Mouse (Mus musculus): ENCODE measurements around the gene Erp27.
"Not testable (repeated sequence)": the region's sequence is repeated elsewhere in the genome, so short reads cannot be mapped to it uniquely, and the experiment has no call there.

The Erp27 gene

DNA sequence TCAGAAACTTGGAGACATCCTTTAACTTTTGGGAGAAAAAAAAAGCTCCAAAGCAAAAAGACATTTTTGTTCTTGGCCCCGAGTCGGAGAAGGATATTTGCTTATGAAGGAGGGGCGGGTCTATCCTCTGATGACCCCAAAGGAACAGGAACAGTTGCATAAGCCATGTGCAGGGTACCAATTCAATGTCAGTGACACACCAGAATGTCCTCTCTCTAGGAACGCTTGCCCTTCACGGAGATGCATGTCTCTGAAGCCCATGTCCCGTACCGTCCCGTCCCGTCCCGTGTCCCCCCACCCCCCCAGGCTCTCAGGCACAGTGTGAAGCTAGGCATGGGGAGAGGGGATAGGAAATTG, 15.1 kb downstream of the Erp27 start:
- no peak for DNase-seq (ENCODE audit: low spot score in 2 of 2)

DNA sequence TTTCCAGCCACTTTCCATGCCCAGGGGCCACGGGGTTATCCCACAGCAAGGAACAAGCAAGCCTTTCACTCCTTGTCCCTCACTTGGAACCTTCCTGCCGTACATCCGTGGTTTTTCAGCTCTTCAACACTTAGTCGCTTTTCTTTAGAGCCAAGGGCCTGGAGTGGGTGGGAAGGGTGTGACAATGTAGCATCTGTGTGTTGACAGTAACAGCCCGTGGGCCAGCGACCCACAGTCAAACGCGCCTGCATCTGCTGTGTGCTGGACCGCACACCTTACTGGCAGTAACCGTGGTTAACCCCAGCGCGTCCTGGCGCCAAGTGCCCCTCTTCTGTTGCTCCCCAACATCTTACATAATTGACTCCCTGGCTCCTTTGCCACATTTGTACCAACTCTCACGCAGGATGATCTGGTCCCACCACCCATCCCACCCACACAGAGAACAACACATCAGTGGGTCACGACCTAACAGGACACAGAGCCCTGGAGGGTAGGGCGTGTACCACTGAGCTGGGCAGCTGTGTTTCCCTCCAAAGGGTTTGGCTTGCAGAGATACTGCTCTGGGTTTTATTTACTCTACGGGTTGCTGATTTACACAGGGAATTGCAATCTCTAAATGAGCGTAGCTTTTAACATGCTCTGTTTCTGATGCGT, 15.6 kb downstream of the Erp27 start:
- DNase-seq (ENCODE audit: low spot score in 2 of 2): no peak

DNA sequence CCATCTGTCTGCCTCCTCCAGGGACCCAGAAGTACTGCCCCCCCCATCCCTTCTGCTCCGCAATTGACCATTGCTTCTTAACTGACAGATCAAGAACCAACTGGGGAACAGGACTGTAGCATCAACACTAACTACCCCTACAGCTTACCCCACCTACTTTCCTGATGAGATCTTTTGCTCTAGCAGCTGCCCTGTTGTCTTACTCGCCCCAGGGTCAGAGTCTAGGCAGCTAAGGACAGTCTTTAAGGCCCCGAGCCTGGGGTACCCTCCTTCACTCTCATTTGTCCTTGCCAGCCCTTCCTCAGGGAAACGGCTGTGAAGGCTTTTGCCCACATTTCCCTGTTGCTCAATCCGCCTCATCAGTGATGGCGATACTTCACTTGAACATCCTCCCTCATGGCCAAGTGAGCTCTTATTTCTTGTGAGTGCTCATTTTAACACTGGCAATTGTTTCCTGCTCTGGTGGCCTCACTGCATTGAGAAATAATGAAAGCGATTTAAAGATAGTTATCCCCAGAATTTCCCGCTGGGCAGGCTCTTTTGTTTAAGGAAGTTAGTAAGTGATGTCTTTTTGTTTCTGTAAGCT, 18.0 kb downstream of the Erp27 start:
- DNase-seq (ENCODE audit: low spot score in 2 of 2): no peak

DNA sequence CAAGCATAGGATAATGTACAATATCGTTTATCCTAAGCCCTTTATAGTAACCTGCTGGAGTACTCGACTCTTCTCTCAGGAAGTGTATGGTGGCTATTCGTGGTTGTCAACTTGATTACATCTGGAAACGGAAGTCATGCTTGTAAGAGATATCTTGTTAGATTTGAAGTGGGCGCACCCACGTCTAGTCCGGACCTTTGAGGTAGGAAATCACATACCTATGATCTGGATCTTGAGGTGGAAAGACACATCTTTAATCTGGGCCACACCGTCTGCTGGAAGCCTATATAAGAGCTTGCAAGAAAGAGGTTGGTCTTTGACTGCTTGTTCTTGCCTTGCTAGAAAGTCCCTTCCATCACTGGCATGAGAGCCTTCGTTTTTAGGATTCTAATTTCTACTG, 19.5 kb downstream of the Erp27 start:
- DNase-seq (ENCODE audit: low spot score in 2 of 2): no peak

DNA sequence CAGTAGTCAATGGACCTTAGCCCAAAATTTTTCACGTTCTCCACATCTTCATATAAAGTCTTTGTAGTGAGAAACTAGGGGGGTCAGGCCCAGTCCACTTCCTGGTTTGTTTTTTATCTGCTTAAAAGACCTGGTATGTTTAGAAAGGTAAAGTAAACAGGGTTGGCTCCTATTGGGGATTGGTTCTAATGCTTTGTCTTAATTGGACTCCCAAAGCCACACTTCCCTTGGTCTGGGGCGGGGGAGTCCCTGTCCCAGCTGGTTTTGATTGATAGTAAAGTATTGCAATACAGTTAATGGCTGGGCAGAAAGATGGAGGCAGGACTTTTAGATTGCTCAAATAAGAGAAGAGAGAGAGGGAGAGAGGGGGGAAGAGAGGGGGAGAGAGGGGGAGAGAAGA, 21.0 kb downstream of the Erp27 start:
- no peak for DNase-seq (ENCODE audit: low spot score in 2 of 2)

DNA sequence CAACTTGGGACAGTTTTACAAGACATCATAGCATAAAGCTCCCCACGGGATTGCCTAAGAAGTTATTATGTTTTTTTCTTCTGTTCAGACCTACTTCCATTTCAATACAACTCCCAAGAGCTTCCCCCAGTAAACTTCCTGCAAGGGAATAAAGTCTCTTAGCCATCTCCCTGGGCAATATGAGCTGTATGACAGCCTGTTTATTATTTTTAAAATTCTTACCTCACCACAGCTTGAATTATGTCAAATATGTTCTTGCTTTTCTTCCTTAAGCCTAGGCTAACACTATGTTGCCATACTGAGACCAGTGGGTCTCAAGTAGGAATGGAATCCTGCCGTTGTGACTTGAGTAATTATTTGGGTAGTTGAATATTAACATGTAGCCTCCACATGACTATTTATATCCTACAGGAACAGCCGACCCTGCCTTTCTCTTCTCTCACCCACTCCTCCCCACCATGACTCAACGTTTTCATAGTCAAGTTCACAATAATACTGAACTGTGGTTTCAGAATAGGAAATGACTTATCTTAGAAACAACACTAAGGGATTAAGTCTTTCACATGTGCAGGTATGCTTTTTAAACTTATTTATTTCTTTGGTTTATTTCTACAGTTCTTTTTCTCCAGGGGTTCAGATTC, 21.5 kb downstream of the Erp27 start:
- DNase-seq (ENCODE audit: low spot score in 2 of 2): no peak

DNA sequence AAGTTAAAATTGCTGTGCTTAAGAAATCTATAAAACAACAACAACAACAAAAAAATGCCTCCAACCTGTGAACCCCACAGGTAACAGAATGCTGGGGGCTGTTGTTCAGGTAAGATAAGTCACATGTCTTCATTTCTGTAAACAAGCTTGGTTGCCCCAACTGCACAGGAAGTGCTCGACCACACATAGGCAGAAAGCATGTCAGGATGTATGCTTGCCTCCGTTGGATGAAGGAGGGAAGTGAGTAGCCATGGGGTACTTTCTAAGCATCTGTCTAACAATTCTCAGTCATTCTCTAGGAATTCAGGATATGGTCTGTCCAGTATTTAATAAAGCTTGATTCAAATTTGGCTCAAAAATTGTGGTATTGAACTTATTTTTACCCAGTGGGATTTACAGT, 23.0 kb downstream of the Erp27 start:
- DNase-seq (ENCODE audit: low spot score in 2 of 2): no peak

DNA sequence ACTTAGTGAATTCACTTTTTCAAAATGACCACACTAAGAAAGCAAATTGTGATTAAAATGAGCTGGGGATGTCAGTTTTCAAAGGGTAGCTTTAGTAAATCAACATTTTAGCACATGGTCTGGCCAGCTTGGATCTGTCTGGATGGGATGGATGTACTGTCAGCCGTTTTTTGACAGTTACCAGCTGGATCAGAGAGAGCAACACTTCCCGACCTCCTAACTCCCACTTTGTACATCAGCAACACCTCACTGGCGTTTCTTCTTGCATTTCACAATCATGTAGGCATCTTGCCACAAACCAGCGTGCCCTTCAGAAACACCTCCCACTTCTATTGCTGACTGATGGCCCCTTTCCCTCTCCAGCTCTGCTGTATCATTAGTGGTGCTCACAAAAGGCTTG, 23.8 kb downstream of the Erp27 start:
- DNase-seq (ENCODE audit: low spot score in 2 of 2): no peak

DNA sequence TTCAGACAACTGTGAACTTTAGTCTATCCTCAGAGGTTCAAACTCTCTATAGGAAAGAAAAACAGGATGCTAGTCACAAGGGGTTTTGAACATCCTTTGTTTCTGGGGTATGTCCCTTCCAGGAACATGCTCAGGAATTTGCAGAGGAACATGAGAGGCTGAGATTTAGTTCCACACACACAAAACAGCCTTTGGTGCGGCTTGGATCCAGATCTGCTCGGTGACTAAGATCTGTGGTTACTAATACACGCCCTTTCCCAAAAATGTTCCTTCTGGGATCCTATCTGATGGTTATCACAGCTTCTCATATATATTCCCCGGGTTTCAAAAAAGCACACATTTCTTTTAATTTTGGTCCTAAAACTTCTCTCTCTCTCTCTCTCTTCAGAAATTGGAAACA, 24.2 kb downstream of the Erp27 start:
- DNase-seq (ENCODE audit: low spot score in 2 of 2): no peak

DNA sequence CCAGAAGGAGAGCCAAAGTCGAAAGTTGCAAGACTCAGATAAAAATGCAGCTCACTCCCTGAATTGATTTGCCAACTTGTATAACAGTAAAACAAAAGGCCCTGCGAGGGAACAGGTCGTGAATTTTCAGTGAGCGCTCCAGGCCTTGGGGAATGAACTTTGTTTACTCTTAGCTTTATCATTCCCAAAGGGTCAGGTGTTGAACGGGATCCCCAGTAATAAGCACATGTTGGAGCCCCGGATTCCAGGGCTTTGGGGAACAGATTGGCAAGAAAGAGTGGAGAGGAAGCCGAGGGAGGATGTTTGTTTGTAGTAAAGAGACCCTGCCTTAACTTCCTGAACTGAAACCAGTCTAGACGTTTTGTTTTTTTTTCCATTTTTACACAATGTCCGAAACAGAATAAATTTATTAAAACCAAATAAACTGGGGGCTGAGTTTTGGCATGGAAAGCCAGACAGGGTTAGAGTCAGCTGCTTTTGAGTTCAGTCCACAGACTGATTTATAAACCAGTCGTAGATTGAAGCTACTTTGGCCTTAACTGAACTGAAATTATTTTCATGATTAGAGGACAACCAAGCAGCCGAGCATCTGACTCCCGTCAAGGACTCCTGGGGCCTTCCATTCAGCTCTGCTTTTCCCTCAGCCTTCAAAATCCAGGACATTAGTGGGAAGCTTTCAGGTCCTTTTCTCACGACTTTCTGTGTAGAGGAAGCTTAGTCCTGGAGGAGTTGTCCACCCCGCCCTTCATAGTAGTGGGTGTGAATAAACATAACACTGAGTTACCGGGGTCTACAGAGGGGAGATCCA, 27.2 kb downstream of the Erp27 start:
- DNase-seq (ENCODE audit: low spot score in 2 of 2): no peak

DNA sequence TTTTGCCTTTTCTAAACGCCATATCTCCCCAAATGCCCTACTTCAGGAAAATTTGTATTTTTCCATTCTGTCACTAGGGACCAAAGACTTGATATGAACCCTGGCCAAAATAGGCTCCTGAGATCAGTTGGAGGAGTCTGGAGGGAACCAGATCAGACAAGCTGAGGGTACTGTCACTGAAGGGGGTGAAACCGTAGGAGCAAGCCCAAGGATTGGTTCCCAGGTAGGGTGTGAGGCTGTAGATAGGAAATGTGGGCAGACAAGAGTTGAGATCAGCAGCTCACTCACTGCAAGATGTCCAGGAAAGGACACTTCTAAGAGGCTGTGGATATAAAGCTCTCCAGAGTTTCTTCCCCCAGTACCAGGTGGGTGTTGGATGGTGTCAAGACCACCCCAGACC, 30.0 kb downstream of the Erp27 start:
- no peak for DNase-seq (ENCODE audit: low spot score in 2 of 2)

DNA sequence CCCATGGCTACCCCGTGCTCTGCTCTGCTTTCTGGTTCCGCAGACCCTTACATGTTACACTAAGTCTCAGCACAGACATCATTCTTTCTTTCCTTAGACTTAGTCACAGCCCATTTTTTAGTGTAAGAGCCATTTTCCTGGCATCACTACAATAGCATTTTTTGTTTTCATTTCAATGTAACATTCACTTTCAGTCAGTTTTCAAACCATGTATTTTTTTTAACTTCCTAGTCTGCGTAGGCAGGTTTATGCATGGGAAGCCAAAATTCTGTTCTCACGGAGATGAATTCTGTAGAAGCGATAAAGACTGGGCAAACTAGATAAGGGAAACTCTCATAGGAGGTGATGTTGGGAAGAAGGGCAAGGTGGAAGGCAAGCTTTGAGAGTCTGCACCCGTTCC, 32.4 kb downstream of the Erp27 start:
- DNase-seq (ENCODE audit: low spot score in 2 of 2): no peak

DNA sequence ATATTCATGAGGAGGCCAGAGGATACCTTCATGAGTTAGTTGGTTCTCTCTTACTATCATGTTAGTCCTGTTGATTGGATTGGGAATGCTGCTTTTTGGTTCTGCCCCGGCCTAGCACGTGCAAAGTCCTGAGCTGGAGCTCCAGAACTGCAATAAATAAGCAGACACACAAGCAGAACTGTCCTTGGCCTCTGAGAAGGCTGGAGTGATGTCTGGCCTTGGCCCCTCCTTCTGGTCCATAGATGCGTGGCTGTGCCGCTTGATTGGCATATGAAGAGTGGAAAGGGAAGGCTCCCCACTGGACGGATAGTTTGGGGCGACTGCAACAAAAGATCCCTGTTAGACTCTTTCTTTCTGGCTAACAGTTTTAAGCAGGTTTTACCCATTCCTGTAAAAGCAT, 32.9 kb downstream of the Erp27 start:
- no peak for DNase-seq (ENCODE audit: low spot score in 2 of 2)

DNA sequence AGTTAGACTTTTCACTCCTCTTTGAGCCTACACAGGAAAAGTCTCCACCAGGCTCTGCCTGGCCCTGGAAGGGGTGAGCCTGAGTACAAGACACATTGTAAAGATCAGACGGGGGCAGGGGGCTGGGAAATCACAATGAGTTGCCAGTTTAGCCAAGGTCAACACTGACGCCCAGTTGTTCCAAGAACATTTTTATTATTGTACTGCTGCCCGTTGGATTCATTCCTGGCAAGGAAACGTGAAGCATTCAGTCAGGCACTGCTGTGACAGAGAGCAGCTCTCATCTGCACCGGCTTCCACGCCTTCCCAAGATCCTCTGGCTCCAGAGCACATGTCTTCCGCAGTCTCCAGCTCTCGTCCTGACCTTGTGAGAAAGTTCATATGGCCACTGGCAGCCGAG, 34.1 kb downstream of the Erp27 start:
- DNase-seq (ENCODE audit: low spot score in 2 of 2): no peak

DNA sequence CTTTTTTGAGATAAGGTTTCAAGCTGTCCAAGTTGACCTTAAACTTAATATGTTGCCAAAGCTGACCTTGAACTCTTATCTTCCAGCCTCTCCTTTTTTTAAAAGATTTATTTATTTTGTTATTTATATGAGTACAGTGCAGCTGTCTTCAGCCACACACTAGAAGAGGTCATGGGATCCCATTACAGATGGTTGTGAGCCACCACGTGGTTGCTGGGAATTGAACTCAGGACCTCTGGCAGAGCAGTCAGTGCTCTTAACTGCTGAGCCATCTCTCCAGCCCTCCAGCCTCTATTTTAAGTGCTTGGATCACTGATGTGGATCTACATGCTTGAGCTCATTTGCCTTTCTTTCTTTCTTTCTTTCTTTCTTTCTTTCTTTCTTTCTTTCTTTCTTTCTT, 37.2 kb downstream of the Erp27 start:
- DNase-seq (ENCODE audit: low spot score in 2 of 2): not testable (repeated sequence)

DNA sequence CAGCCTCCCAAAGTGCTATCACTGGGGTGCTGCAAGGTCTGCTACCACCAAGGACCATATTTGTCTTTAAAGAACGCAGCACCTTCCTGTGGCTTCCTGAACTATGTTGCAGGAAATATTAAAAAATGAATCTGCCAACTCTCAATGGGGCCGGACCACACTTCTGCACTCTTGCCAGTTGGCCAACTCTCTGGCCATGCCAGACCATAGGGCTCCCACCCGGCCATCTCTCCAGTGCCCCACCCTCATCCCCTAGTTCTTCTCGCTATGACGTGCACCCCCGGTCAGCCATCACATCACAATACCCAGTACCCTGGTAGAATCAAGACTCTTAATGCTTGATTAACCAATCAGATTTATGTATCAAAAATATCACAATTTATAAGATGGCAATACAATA, 38.0 kb downstream of the Erp27 start:
- no peak for DNase-seq (ENCODE audit: low spot score in 2 of 2)

DNA sequence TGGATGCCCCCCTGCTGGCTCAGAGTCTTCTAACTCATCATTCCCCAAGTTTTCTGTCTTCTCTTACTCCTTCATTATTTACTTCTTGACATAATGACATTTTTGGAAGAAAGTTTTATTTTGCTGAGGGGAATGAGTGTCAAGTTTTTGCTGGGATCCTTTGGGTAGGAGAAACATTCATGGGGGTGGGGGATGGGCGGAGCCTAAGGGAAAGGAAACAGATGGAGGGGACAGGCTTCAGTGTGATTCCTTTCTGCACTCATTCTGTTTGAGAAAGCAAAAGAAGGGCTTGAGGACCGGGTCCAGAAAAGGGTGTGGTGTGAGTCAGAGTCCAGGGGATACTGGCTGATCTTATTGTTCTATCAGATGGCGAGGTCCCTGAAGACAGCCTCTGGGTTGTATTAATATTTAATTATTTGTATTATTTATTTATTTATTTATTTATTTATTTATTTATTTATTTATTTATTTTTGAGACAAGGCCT, 38.5 kb downstream of the Erp27 start:
- no peak for DNase-seq (ENCODE audit: low spot score in 2 of 2)

DNA sequence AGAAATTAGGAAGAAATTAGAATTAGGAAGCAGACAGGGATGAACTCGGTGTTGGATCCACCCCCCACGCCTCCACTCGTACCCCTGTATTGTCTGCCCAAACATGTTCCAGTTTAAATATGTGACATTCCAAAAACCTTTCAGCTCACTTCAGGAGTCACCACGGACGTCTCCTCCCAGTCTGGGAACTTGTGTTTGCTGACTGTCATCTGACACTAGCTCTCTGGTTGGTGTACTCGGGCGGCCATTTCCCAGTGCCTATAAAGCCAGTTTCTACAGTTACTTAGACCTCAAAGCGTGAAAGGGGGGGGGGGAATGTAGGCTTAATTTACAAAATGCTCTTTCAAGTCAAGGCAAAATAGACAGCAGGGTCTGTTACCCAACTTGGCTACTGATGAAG, 40.3 kb downstream of the Erp27 start:
- DNase-seq (ENCODE audit: low spot score in 2 of 2): no peak

DNA sequence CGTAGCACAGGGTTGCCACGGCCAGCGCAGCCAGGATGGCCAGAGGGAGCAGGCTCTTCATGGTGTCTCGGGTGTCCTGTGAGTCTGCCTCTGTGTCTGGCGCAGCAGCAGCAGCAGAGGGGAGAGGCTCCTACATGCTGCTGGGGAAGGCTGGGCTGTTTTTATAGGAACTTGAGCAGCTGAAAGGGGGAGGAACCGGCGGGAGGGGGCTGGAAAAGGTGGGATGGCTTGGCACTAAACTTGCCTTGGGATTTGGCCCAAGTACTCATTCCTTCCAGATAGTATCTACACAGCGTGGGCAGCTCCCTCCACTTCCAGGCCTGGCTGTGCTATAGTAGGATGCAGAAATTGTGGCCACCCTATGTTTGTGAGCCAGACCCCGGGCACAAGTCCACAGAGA, 46.3 kb downstream of the Erp27 start, which contains the start of gene Mgp:
Mgp (minus strand) TSS at position 154 of the 400 bp plus-strand sequence.
- peak; percentile 13 to 48 for DNase-seq (ENCODE audit: low spot score in 2 of 2)

DNA sequence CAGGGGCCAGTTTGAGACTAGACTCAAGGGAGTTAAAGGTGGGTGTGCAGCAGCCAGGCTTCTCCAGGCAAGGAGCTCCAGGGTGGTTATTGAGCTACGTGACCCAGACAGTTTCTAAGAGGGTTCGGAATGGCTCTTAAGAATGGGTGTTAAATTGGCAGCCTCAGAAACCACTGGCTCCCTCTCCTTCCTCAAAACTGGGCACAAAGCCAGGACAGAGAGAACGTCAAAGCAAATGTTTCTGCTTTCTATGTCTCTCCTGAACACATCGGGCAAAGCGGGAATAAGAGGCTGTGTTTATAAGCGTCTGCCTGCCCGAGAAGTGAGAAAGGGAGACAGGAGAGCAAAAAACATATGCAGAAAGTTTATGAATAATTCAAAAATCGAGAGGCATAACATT, 47.4 kb downstream of the Erp27 start:
- DNase-seq (ENCODE audit: low spot score in 2 of 2): peak in 1 of 2 experiments; percentile 14

DNA sequence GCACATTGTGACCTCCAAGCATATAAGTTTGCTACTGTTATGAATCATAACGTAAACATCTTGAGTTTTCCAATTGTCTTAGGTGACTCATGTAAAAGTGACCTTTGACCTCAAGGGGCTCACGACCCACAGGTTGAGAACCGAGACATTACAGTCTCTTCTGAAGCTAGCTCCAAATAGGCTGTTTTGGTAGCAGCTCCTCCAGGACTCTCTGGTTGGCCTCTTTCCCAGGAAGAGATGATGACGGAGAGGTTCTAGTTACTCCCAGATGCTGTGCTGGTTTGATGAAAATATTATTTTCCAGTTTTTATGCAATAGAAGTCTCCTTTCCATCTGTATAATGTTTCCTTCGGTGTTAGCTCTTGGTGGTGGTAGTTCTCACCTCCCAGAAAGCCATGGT, 53.1 kb downstream of the Erp27 start:
- no peak for DNase-seq (ENCODE audit: low spot score in 2 of 2)

DNA sequence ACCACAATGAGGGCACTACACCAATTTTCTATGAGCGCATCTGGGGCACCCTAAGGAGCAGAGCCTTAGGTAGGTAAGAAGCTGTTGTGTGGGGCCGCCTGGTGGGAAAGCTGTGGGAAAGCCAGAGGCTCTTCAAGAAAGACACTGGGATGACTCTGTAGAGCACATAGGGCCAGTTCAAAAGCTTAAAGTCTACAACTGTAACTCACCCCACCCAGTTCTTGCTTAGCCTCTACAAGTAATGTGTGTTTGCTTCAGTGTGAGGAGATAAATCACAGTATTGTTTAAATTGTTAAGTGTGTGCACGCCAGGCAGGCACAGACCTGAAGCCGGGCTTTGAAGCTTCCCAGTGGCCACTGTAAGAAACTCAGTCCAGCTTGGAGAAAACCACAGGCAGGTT, 55.8 kb downstream of the Erp27 start:
- DNase-seq (ENCODE audit: low spot score in 2 of 2): no peak

DNA sequence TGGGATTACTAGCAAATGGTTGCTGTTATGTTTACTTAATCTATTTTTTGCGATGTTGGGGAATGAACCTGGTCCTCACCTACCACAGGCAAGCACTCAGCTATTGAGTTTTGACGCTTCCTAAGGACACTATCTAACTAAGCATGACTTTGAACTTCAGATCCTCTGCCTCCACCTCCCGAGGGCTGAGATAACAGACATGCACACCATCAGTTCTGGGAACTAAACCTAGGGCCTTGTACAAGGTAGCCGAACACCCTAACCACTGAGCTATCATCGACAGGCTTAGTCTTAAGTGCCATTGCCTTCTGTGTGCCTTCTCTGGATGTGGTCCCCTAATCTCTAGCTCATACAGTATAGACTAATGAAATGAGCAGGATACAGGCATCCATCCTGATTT, 56.6 kb downstream of the Erp27 start:
- no peak for DNase-seq (ENCODE audit: low spot score in 2 of 2)
